9 mouse cellular contexts compared by ENCODE assay signal in genomic region chr7:118443371-118443770, GRCm38 (mm10). TPM values are rescaled to one million over a fixed set of nuclear protein-coding genes. Genes with fewer than 3 reads are reported as not detected.
DNase-seq lines count a peak whose midpoint lies in the region; ATAC-seq lines count a peak whose summit lies in the region.
"Had no signal": no experiment of that assay in that cellular context is flagged by ENCODE, and none has a peak within 500 bp of the region (broad histone marks: within the 10 kb centered on the region; RNA-seq: fewer than 3 reads in every experiment).

No protein-coding gene starts in this region.

- H3K9ac ChIP-seq in kidney, embryonic 16.5 days (replicated peaks; ENCODE audit: low read length): no peak overlapping the region; the same call in 1 of the 2 replicates
- no peak overlapping the region for H3K9ac ChIP-seq in embryonic facial prominence, embryonic 13.5 days

- WGBS in kidney, embryonic 16.5 days: 3% methylated on average over 9 of the region's 9 CpGs
- WGBS in embryonic facial prominence, embryonic 13.5 days: 2% methylated on average over 9 of the region's 9 CpGs

- no peaks in the 10 kb centered on the region for H3K9me3 ChIP-seq in kidney, embryonic 16.5 days (ENCODE audit: low read length)
- no peaks in the 10 kb centered on the region for H3K9me3 ChIP-seq in embryonic facial prominence, embryonic 13.5 days

- peaks cover 9% of the 10 kb centered on the region for H3K27me3 ChIP-seq in kidney, embryonic 16.5 days (ENCODE audit: insufficient read depth, low read length)
- H3K27me3 ChIP-seq in embryonic facial prominence, embryonic 13.5 days: peaks cover 30% of the 10 kb centered on the region

- H3K4me1 ChIP-seq in kidney, embryonic 16.5 days (ENCODE audit: insufficient read depth, low read length): 0 out of 2 replicates have a peak, but pooled peaks cover 18% of the 10 kb centered on the region
- peaks cover 23% of the 10 kb centered on the region for H3K4me1 ChIP-seq in embryonic facial prominence, embryonic 13.5 days

- no peak for ATAC-seq in kidney, embryonic 16.5 days (ENCODE audit: low FRiP score, low TSS enrichment)
- ATAC-seq in embryonic facial prominence, embryonic 13.5 days (ENCODE audit: insufficient number of reproducible peaks, insufficient read depth, low FRiP score, low TSS enrichment, low read depth): no peak

- no peak for DNase-seq in kidney, adult 9 months
- DNase-seq in layer of hippocampus, adult 8-10 months (ENCODE audit: low spot score in 2 of 2): peak; percentile 67 to 71
- peak; percentile 64 to 73 for DNase-seq in right cerebral cortex, adult 2 months (ENCODE audit: low spot score in 2 of 2)
- DNase-seq in thymus, postnatal 25 days: no peak
- no peak for DNase-seq in thymus, postnatal 14 days
- DNase-seq: kidney, adult 18-20 months; lung, postnatal 4 days had no signal

- H3K36me3 ChIP-seq in kidney, embryonic 16.5 days (ENCODE audit: insufficient read depth, low read length): no peaks in the 10 kb centered on the region
- H3K36me3 ChIP-seq in embryonic facial prominence, embryonic 13.5 days: no peaks in the 10 kb centered on the region

- H3K4me2 ChIP-seq in kidney, embryonic 16.5 days (replicated peaks; ENCODE audit: low read depth, low read length): 0 out of 2 replicates have a peak overlapping the region, but pooled peaks have one; percentile 10
- H3K4me2 ChIP-seq in embryonic facial prominence, embryonic 13.5 days: peak overlapping the region; percentile 45

- H3K27ac ChIP-seq in kidney, embryonic 16.5 days (ENCODE audit: low read length): no peak overlapping the region
- no peak overlapping the region for H3K27ac ChIP-seq in embryonic facial prominence, embryonic 13.5 days

- no peak overlapping the region for H3K4me3 ChIP-seq in kidney, embryonic 16.5 days (ENCODE audit: low read length)
- H3K4me3 ChIP-seq in embryonic facial prominence, embryonic 13.5 days: peak overlapping the region; percentile 20

RNA-seq across cellular contexts. Expression of gene Syt17, which starts 4.7 kb away (rescaled TPM):
- 12.6 and 13.3 TPM in 2 replicates for polyA plus RNA-seq in kidney, embryonic 16.5 days (2015; fragmentation: Nextera tagmentation; extraction: Ambion mirVana)
- 1.9 and 3.3 TPM in 2 replicates for polyA plus RNA-seq in embryonic facial prominence, embryonic 13.5 days (2015; fragmentation: Nextera tagmentation; extraction: Ambion mirVana)
- 10 to 100 TPM; 61.5 to 90.0 (median 76.4) TPM for total RNA-seq in layer of hippocampus, adult 8-10 months (2022)

RNA-seq across cellular contexts. Expression of gene Itpripl2, which starts 48.4 kb away (rescaled TPM):
- polyA plus RNA-seq in kidney, embryonic 16.5 days (2015; fragmentation: Nextera tagmentation; extraction: Ambion mirVana): 3.8 and 4.7 TPM in 2 replicates
- 5.9 and 6.6 TPM in 2 replicates for polyA plus RNA-seq in embryonic facial prominence, embryonic 13.5 days (2015; fragmentation: Nextera tagmentation; extraction: Ambion mirVana)
- 1 to 10 TPM; 3.4 to 7.7 (median 4.9) TPM for total RNA-seq in layer of hippocampus, adult 8-10 months (2022)

Comparison
In these comparisons a context has a peak if more than half of its experiments do, and no peak if none do; other contexts are left out.
1. DNase-seq: peak in layer of hippocampus, adult 8-10 months (2 of 2) and right cerebral cortex, adult 2 months (2 of 2); none in kidney, adult 9 months (single experiment), thymus, postnatal 25 days (single experiment) and thymus, postnatal 14 days (single experiment).